Mouse (Mus musculus): Measurements from ENCODE around the gene Rpgrip1l.

GRCm38 (mm10) chr8:91359511-91359910, 46.4 kb upstream of the Rpgrip1l start:
- TF ChIP-seq POLR2A (IDR thresholded peaks at IDR 0.05; ENCODE audit: insufficient read depth, low read length) (no peak), CTCF (IDR thresholded peaks at IDR 0.05; ENCODE audit: low read depth, low read length) (no peak), EP300 (IDR thresholded peaks at IDR 0.05; ENCODE audit: insufficient read depth, low read depth, low read length) (no peak)

All from ES-Bruce4 (cell line).